Mouse (Mus musculus): ENCODE measurements around the gene Sema5b.

DNA sequence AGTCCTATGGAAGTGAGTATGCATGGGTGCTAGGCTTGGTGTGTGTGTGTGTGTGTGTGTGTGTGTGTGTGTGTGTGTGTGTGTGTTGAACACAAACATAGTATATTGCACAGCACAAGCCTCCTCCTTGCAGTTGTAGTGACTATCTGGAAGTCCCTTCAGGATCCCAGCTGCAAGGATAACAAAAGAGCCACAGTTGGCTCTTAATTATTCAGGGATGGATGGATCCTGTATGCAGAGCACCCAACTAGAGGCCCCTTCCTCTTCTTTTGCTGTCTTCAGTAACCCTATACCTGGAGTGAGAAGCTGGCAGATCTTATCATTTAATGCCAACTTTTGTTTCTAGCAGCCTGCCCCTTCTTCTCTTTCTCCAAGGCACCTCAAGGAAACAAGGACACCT lies 7.0 kb downstream of the Sema5b start:
- no peak for TF ChIP-seq MYOD1 (IDR thresholded peaks at IDR 0.05; ENCODE audit: control insufficient read depth in 1 of 3, insufficient read length in 2 of 3, low read depth in 2 of 3)
- no peak for TF ChIP-seq MYOG (IDR thresholded peaks at IDR 0.05; ENCODE audit: control insufficient read depth in 1 of 3, insufficient read depth in 1 of 3, insufficient read length in 2 of 3, low read depth in 2 of 3)
- TF ChIP-seq MAX (IDR thresholded peaks at IDR 0.05; ENCODE audit: low read depth) = no peak
- TF ChIP-seq E2F4 (IDR thresholded peaks at IDR 0.05; ENCODE audit: insufficient read depth) = no peak
